Comparison of ENCODE assay signal across 28 mouse cellular contexts in genomic region chr7:125859564-125859963, GRCm38 (mm10).
DNase-seq lines count a peak whose midpoint lies in the region; ATAC-seq and TF ChIP-seq lines count a peak whose summit lies in the region.
"Had no signal": no experiment of that assay in that cellular context is flagged by ENCODE, and none has a peak within 500 bp of the region (broad histone marks: within the 10 kb centered on the region; RNA-seq: fewer than 3 reads in every experiment).

No protein-coding gene starts in this region.

- ATAC-seq in heart, embryonic 14.5 days (ENCODE audit: insufficient number of reproducible peaks, insufficient read depth, low FRiP score, low read depth): 0 out of 2 replicates have a peak, but pooled peaks have one; percentile 11
- ATAC-seq in intestine, postnatal 0 days: peak; percentile 69
- no peak for ATAC-seq in intestine, embryonic 15.5 days
- ATAC-seq: forebrain, embryonic 15.5 days; hindbrain, embryonic 16.5 days; intestine, embryonic 16.5 days; Patski had no signal

- intact Hi-C loops in heart, adult 2 months (cut with DNase I): no loop called here

- H3K27ac ChIP-seq in heart, embryonic 10.5 days: peak overlapping the region; percentile 77; the same call in 1 of the 2 replicates
- H3K27ac ChIP-seq in heart, embryonic 14.5 days (replicated peaks in 1 of 2; ENCODE audit: control insufficient read depth in 1 of 2, insufficient read depth in 1 of 2, low read depth in 2 of 2, low read length in 2 of 2): peak overlapping the region in 1 of 2 experiments; percentile 70; a peak in 2 of 4 replicates
- no peak overlapping the region for H3K27ac ChIP-seq in heart, adult 2 months
- H3K27ac ChIP-seq in intestine, postnatal 0 days (ENCODE audit: low read depth, low read length): no peak overlapping the region
- H3K27ac ChIP-seq in intestine, embryonic 15.5 days: no peak overlapping the region
- H3K27ac ChIP-seq: embryonic facial prominence, embryonic 10.5 days; embryonic facial prominence, embryonic 13.5 days; forebrain, embryonic 12.5 days; forebrain, embryonic 15.5 days; hindbrain, embryonic 10.5 days; hindbrain, embryonic 13.5 days had no signal

- H3K4me1 ChIP-seq in heart, embryonic 10.5 days: peaks cover 65% of the 10 kb centered on the region
- H3K4me1 ChIP-seq in heart, embryonic 14.5 days (ENCODE audit: control insufficient read depth in 2 of 2, insufficient read depth in 2 of 2, low read length in 2 of 2): peaks cover 23 to 32% of the 10 kb centered on the region in 2 experiments
- H3K4me1 ChIP-seq in heart, adult 2 months (ENCODE audit: control insufficient read depth, insufficient read depth, low read length): no peaks in the 10 kb centered on the region; the same call in 1 of the 2 replicates
- H3K4me1 ChIP-seq in intestine, postnatal 0 days (replicated peaks; ENCODE audit: control insufficient read depth, insufficient read depth, low read length): no peaks in the 10 kb centered on the region
- 0 out of 2 replicates have a peak, but pooled peaks cover 3% of the 10 kb centered on the region for H3K4me1 ChIP-seq in intestine, embryonic 15.5 days (replicated peaks)
- H3K4me1 ChIP-seq: forebrain, embryonic 12.5 days; forebrain, embryonic 15.5 days had no signal

- no peak overlapping the region for H3K4me3 ChIP-seq in heart, embryonic 10.5 days
- H3K4me3 ChIP-seq in heart, embryonic 14.5 days (ENCODE audit: control insufficient read depth in 1 of 2, insufficient read depth in 1 of 2, low read depth in 1 of 2, low read length in 2 of 2): no peak overlapping the region
- H3K4me3 ChIP-seq in heart, adult 2 months: no peak overlapping the region
- no peak overlapping the region for H3K4me3 ChIP-seq in intestine, postnatal 0 days (ENCODE audit: low read depth, low read length)
- no peak overlapping the region for H3K4me3 ChIP-seq in intestine, embryonic 15.5 days (replicated peaks)
- H3K4me3 ChIP-seq: embryonic facial prominence, embryonic 10.5 days; embryonic facial prominence, embryonic 13.5 days; erythroblast, embryonic 14.5 days; forebrain, embryonic 12.5 days; forebrain, embryonic 15.5 days; hindbrain, embryonic 10.5 days; hindbrain, embryonic 13.5 days had no signal

- no peak overlapping the region for H3K4me2 ChIP-seq in heart, embryonic 14.5 days (ENCODE audit: low read length)
- H3K4me2 ChIP-seq in intestine, postnatal 0 days (replicated peaks; ENCODE audit: low read depth): no peak overlapping the region
- no peak overlapping the region for H3K4me2 ChIP-seq in intestine, embryonic 15.5 days (replicated peaks)
- H3K4me2 ChIP-seq: embryonic facial prominence, embryonic 13.5 days; forebrain, embryonic 12.5 days; forebrain, embryonic 15.5 days; hindbrain, embryonic 13.5 days had no signal

- H3K9me3 ChIP-seq in heart, embryonic 10.5 days: no peaks in the 10 kb centered on the region
- H3K9me3 ChIP-seq in heart, embryonic 14.5 days (ENCODE audit: control insufficient read depth, low read length): no peaks in the 10 kb centered on the region
- H3K9me3 ChIP-seq in intestine, postnatal 0 days (ENCODE audit: control insufficient read depth): no peaks in the 10 kb centered on the region
- no peaks in the 10 kb centered on the region for H3K9me3 ChIP-seq in intestine, embryonic 15.5 days
- H3K9me3 ChIP-seq: embryonic facial prominence, embryonic 10.5 days; embryonic facial prominence, embryonic 13.5 days; forebrain, embryonic 12.5 days; forebrain, embryonic 15.5 days; G1E; hindbrain, embryonic 10.5 days; hindbrain, embryonic 13.5 days had no signal

- 48% methylated on average over 3 of the region's 3 CpGs for WGBS in heart, embryonic 10.5 days
- WGBS in heart, embryonic 14.5 days: 22% methylated on average over 3 of the region's 3 CpGs
- WGBS in heart, adult 2 months: 59% methylated on average over 3 of the region's 3 CpGs
- WGBS in intestine, postnatal 0 days: 63% methylated on average over 3 of the region's 3 CpGs
- 73% methylated on average over 3 of the region's 3 CpGs for WGBS in intestine, embryonic 15.5 days

- no peak for TF ChIP-seq CTCF in heart, adult 2 months (IDR thresholded peaks at IDR 0.05)
- TF ChIP-seq CTCF in intestine, postnatal 0 days (IDR thresholded peaks at IDR 0.05; ENCODE audit: low read depth): no peak

- H3K36me3 ChIP-seq in heart, embryonic 10.5 days: 0 out of 2 replicates have a peak, but pooled peaks cover 3% of the 10 kb centered on the region
- peaks cover 24% of the 10 kb centered on the region for H3K36me3 ChIP-seq in heart, embryonic 14.5 days (ENCODE audit: control insufficient read depth, insufficient read depth, low read length)
- no peaks in the 10 kb centered on the region for H3K36me3 ChIP-seq in heart, adult 2 months (ENCODE audit: control insufficient read depth, insufficient read depth, low read length)
- peaks cover 14% of the 10 kb centered on the region; the same call in 1 of the 2 replicates for H3K36me3 ChIP-seq in intestine, postnatal 0 days (ENCODE audit: control insufficient read depth, insufficient read depth)
- no peaks in the 10 kb centered on the region for H3K36me3 ChIP-seq in intestine, embryonic 15.5 days
- H3K36me3 ChIP-seq: embryonic facial prominence, embryonic 10.5 days; forebrain, embryonic 12.5 days had no signal

- no peak for TF ChIP-seq POLR2A in heart, adult 2 months (IDR thresholded peaks at IDR 0.05; ENCODE audit: insufficient read depth, low read depth, low read length)

- H3K27me3 ChIP-seq in heart, embryonic 10.5 days (ENCODE audit: insufficient read depth, poor library complexity, severe bottlenecking): no peaks in the 10 kb centered on the region
- no peaks in the 10 kb centered on the region for H3K27me3 ChIP-seq in heart, embryonic 14.5 days (ENCODE audit: control insufficient read depth, insufficient read depth, low read length)
- no peaks in the 10 kb centered on the region for H3K27me3 ChIP-seq in heart, adult 2 months (ENCODE audit: control insufficient read depth, insufficient read depth, low read length)
- no peaks in the 10 kb centered on the region for H3K27me3 ChIP-seq in intestine, postnatal 0 days (replicated peaks; ENCODE audit: control insufficient read depth, insufficient read depth, low read length)
- H3K27me3 ChIP-seq in intestine, embryonic 15.5 days (replicated peaks): no peaks in the 10 kb centered on the region
- H3K27me3 ChIP-seq: CH12.LX; embryonic facial prominence, embryonic 13.5 days; forebrain, embryonic 12.5 days; forebrain, embryonic 15.5 days; hindbrain, embryonic 13.5 days; Patski had no signal

- no peak for DNase-seq in heart, embryonic 10.5 days (ENCODE audit: low spot score)
- no peak for DNase-seq in heart, adult 11 months
- DNase-seq in heart, adult 2 months: no peak
- DNase-seq: adrenal gland, postnatal 25 days; B cell, adult 2 months; cerebellum, adult 11-12 months; cerebellum, adult 8-10 months; cerebellum, postnatal 10 days; cerebellum, postnatal 36 days; embryo, embryonic 11 days; gastrocnemius, postnatal 25 days; heart, postnatal 14 days; kidney, adult 2 months had no signal

- TF ChIP-seq EP300 in heart, adult 2 months (IDR thresholded peaks at IDR 0.05; ENCODE audit: insufficient read depth, low read depth, low read length): no peak

- H3K9ac ChIP-seq in heart, embryonic 14.5 days (ENCODE audit: low read length): no peak overlapping the region
- no peak overlapping the region for H3K9ac ChIP-seq in heart, adult 2 months (ENCODE audit: low read depth, low read length)
- H3K9ac ChIP-seq in intestine, postnatal 0 days (ENCODE audit: low read depth, low read length): no peak overlapping the region
- H3K9ac ChIP-seq in intestine, embryonic 15.5 days: no peak overlapping the region
- H3K9ac ChIP-seq: embryonic facial prominence, embryonic 13.5 days; forebrain, embryonic 12.5 days; forebrain, embryonic 15.5 days; hindbrain, embryonic 13.5 days had no signal

- no peaks in the 10 kb centered on the region for H3K79me2 ChIP-seq in heart, adult 2 months (replicated peaks; ENCODE audit: control insufficient read depth, insufficient read depth, low read length)
